Mouse (Mus musculus): ENCODE data around the gene Evi5.

DNA sequence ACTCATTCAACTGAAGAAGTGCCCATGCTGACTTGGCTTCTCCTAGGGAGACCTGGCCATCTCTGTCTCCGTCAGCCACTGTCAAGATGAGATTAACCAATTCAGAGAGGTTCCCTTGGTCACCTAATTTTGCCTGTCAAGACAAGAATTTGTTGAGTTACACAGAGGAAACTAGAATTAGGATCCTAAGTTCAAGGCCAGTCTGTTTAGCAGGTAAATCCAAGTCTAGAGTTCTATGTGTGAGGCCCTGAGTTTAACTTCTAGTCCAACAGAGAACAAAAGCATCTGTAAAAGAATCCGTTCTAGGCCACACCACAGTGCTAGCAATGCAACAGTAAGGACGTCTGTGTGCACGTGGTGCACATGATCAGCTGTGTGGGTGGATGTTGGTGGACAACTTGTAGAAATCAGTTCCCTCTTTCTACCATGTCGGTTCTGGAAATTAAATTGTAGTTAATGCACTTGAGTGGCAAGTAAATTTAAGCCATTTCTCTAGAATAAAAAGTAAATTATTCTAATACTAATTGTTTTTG lies 35.2 kb upstream of the Evi5 start:
- TF ChIP-seq POLR2A (IDR thresholded peaks at IDR 0.05; ENCODE audit: insufficient read length, low read depth), result peak; percentile 15
- no peak for TF ChIP-seq MYOD1 (IDR thresholded peaks at IDR 0.05; ENCODE audit: control insufficient read depth in 1 of 3, insufficient read length in 2 of 3, low read depth in 2 of 3)
- no peak for TF ChIP-seq SRF (IDR thresholded peaks at IDR 0.05; ENCODE audit: control insufficient read depth, insufficient read length, low read depth)
- no peak for TF ChIP-seq E2F4 (IDR thresholded peaks at IDR 0.05; ENCODE audit: insufficient read depth)

Measured in myocyte (in vitro differentiated cells).